Mouse (Mus musculus): ENCODE measurements at regions not wholly inside any gene's neighbourhood (a gene's known extent, or its start where the extent isn't known, plus 50 kb on each side); places are given as distances from the start of the nearest gene placed in this dataset.

- H3K27me3 ChIP-seq (replicated peaks): no peaks in the 10 kb centered on the region
- no peak overlapping the region for H3K4me2 ChIP-seq
- ATAC-seq (ENCODE audit: insufficient number of reproducible peaks, low FRiP score): peak; percentile 88
- H3K9ac ChIP-seq: no peak overlapping the region
- no peaks in the 10 kb centered on the region for H3K36me3 ChIP-seq
- no peak overlapping the region for H3K4me3 ChIP-seq
- H3K4me1 ChIP-seq (replicated peaks): peaks cover 10% of the 10 kb centered on the region
- H3K27ac ChIP-seq (ENCODE audit: poor library complexity, severe bottlenecking): no peak overlapping the region
- H3K9me3 ChIP-seq (replicated peaks): no peaks in the 10 kb centered on the region
- 75% methylated on average over 5 of the region's 5 CpGs for WGBS
Observed at GRCm38 (mm10) chr2:48498047-48498723, 315.7 kb upstream of the Acvr2a start.

- H3K27ac ChIP-seq (ENCODE audit: poor library complexity, severe bottlenecking): no peak overlapping the region
- 80% methylated on average over 6 of the region's 6 CpGs for WGBS
- H3K27me3 ChIP-seq (replicated peaks): no peaks in the 10 kb centered on the region
- no peaks in the 10 kb centered on the region for H3K9me3 ChIP-seq (replicated peaks)
- no peak overlapping the region for H3K4me3 ChIP-seq
- no peak overlapping the region for H3K4me2 ChIP-seq
- H3K4me1 ChIP-seq (replicated peaks): peaks cover 10% of the 10 kb centered on the region
- no peak overlapping the region for H3K9ac ChIP-seq
- no peak for ATAC-seq (ENCODE audit: insufficient number of reproducible peaks, low FRiP score)
- H3K36me3 ChIP-seq: no peaks in the 10 kb centered on the region
Observed at GRCm38 (mm10) chr2:48499396-48499795, 314.5 kb upstream of the Acvr2a start.

- Histone ChIP-seq H3K4me3 (no peak overlapping the region), H3K36me3 (no peaks in the 10 kb centered on the region), H3K27me3 (replicated peaks) (no peaks in the 10 kb centered on the region), H3K4me1 (replicated peaks) (peaks cover 10% of the 10 kb centered on the region), H3K4me2 (no peak overlapping the region), H3K27ac (ENCODE audit: poor library complexity, severe bottlenecking) (no peak overlapping the region), H3K9me3 (replicated peaks) (no peaks in the 10 kb centered on the region), H3K9ac (no peak overlapping the region)
- 39% methylated on average over 2 of the region's 2 CpGs for WGBS
- ATAC-seq (ENCODE audit: insufficient number of reproducible peaks, low FRiP score): no peak
Observed at GRCm38 (mm10) chr2:48501387-48501786, 312.5 kb upstream of the Acvr2a start.

- no peaks in the 10 kb centered on the region for H3K36me3 ChIP-seq
- H3K4me1 ChIP-seq (replicated peaks): peaks cover 4% of the 10 kb centered on the region; the same call in 1 of the 2 replicates
- H3K27me3 ChIP-seq (replicated peaks): no peaks in the 10 kb centered on the region
- H3K4me3 ChIP-seq: no peak overlapping the region
- H3K9me3 ChIP-seq (replicated peaks): no peaks in the 10 kb centered on the region
- no peak overlapping the region for H3K9ac ChIP-seq
- ATAC-seq (ENCODE audit: insufficient number of reproducible peaks, low FRiP score): no peak
- H3K4me2 ChIP-seq: no peak overlapping the region
- no peak overlapping the region for H3K27ac ChIP-seq (ENCODE audit: poor library complexity, severe bottlenecking)
Observed at GRCm38 (mm10) chr2:48513848-48514247, 300.1 kb upstream of the Acvr2a start.

GRCm38 (mm10) chr2:48519838-48520404 lies 294.0 kb upstream of the Acvr2a start:
- Histone ChIP-seq H3K9ac (no peak overlapping the region), H3K4me3 (no peak overlapping the region), H3K4me1 (replicated peaks) (no peaks in the 10 kb centered on the region), H3K4me2 (no peak overlapping the region), H3K36me3 (no peaks in the 10 kb centered on the region), H3K27me3 (replicated peaks) (no peaks in the 10 kb centered on the region), H3K9me3 (replicated peaks) (no peaks in the 10 kb centered on the region), H3K27ac (ENCODE audit: poor library complexity, severe bottlenecking) (no peak overlapping the region)
- 67% methylated on average over 5 of the region's 5 CpGs for WGBS
- ATAC-seq (ENCODE audit: insufficient number of reproducible peaks, low FRiP score): no peak

GRCm38 (mm10) chr2:48520535-48520971 lies 293.4 kb upstream of the Acvr2a start:
- Histone ChIP-seq H3K9me3 (replicated peaks) (no peaks in the 10 kb centered on the region), H3K27me3 (replicated peaks) (no peaks in the 10 kb centered on the region), H3K4me2 (no peak overlapping the region), H3K36me3 (no peaks in the 10 kb centered on the region), H3K4me1 (replicated peaks) (no peaks in the 10 kb centered on the region), H3K9ac (no peak overlapping the region), H3K27ac (ENCODE audit: poor library complexity, severe bottlenecking) (no peak overlapping the region), H3K4me3 (no peak overlapping the region)
- WGBS: 57% methylated on average over 2 of the region's 2 CpGs
- no peak for ATAC-seq (ENCODE audit: insufficient number of reproducible peaks, low FRiP score)

- WGBS: 83% methylated on average over 2 of the region's 2 CpGs
- ATAC-seq (ENCODE audit: insufficient number of reproducible peaks, low FRiP score): no peak
- H3K9me3 ChIP-seq (replicated peaks): no peaks in the 10 kb centered on the region
Observed at GRCm38 (mm10) chr2:48535453-48535852, 278.5 kb upstream of the Acvr2a start.

GRCm38 (mm10) chr2:48536930-48537329 lies 277.0 kb upstream of the Acvr2a start:
- H3K9ac ChIP-seq: no peak overlapping the region
- H3K4me2 ChIP-seq: no peak overlapping the region
- H3K4me1 ChIP-seq (replicated peaks): 0 out of 2 replicates have a peak, but pooled peaks cover 2% of the 10 kb centered on the region
- no peak overlapping the region for H3K27ac ChIP-seq (ENCODE audit: poor library complexity, severe bottlenecking)
- no peaks in the 10 kb centered on the region for H3K9me3 ChIP-seq (replicated peaks)
- no peak overlapping the region for H3K4me3 ChIP-seq
- 77% methylated on average over 4 of the region's 4 CpGs for WGBS
- H3K36me3 ChIP-seq: no peaks in the 10 kb centered on the region
- no peaks in the 10 kb centered on the region for H3K27me3 ChIP-seq (replicated peaks)
- no peak for ATAC-seq (ENCODE audit: insufficient number of reproducible peaks, low FRiP score)

More at GRCm38 (mm10) chr2:48535453-48535852, 278.5 kb upstream of the Acvr2a start:
- Histone ChIP-seq H3K36me3 (no peaks in the 10 kb centered on the region), H3K4me2 (no peak overlapping the region), H3K4me3 (no peak overlapping the region), H3K27ac (ENCODE audit: poor library complexity, severe bottlenecking) (no peak overlapping the region), H3K9ac (no peak overlapping the region), H3K4me1 (replicated peaks) (0 out of 2 replicates have a peak, but pooled peaks cover 2% of the 10 kb centered on the region), H3K27me3 (replicated peaks) (no peaks in the 10 kb centered on the region)

GRCm38 (mm10) chr2:48538668-48539341 lies 275.1 kb upstream of the Acvr2a start:
- no peak overlapping the region for H3K4me3 ChIP-seq
- ATAC-seq (ENCODE audit: insufficient number of reproducible peaks, low FRiP score): no peak
- 78% methylated on average over 13 of the region's 13 CpGs for whole genome bisulfite sequencing
- H3K9ac ChIP-seq: no peak overlapping the region
- no peak overlapping the region for H3K27ac ChIP-seq (ENCODE audit: poor library complexity, severe bottlenecking)
- no peaks in the 10 kb centered on the region for H3K27me3 ChIP-seq (replicated peaks)
- no peaks in the 10 kb centered on the region for H3K36me3 ChIP-seq
- no peaks in the 10 kb centered on the region for H3K9me3 ChIP-seq (replicated peaks)
- H3K4me1 ChIP-seq (replicated peaks): 0 out of 2 replicates have a peak, but pooled peaks cover 2% of the 10 kb centered on the region
- H3K4me2 ChIP-seq: no peak overlapping the region

GRCm38 (mm10) chr2:48539465-48540055 lies 274.3 kb upstream of the Acvr2a start:
- Histone ChIP-seq H3K27me3 (replicated peaks) (no peaks in the 10 kb centered on the region), H3K4me1 (replicated peaks) (0 out of 2 replicates have a peak, but pooled peaks cover 2% of the 10 kb centered on the region), H3K4me3 (no peak overlapping the region), H3K9me3 (replicated peaks) (no peaks in the 10 kb centered on the region), H3K36me3 (no peaks in the 10 kb centered on the region), H3K4me2 (no peak overlapping the region), H3K27ac (ENCODE audit: poor library complexity, severe bottlenecking) (no peak overlapping the region), H3K9ac (no peak overlapping the region)
- WGBS: 69% methylated on average over 4 of the region's 4 CpGs
- no peak for ATAC-seq (ENCODE audit: insufficient number of reproducible peaks, low FRiP score)

- ATAC-seq (ENCODE audit: insufficient number of reproducible peaks, low FRiP score): no peak
- Histone ChIP-seq H3K27ac (ENCODE audit: poor library complexity, severe bottlenecking) (no peak overlapping the region), H3K4me2 (no peak overlapping the region), H3K27me3 (replicated peaks) (no peaks in the 10 kb centered on the region), H3K9ac (no peak overlapping the region), H3K4me1 (replicated peaks) (0 out of 2 replicates have a peak, but pooled peaks cover 2% of the 10 kb centered on the region), H3K36me3 (no peaks in the 10 kb centered on the region), H3K9me3 (replicated peaks) (no peaks in the 10 kb centered on the region), H3K4me3 (no peak overlapping the region)
- 83% methylated on average over 4 of the region's 4 CpGs for WGBS
Observed at GRCm38 (mm10) chr2:48544377-48544776, 269.5 kb upstream of the Acvr2a start.

All from heart, embryonic 12.5 days (tissue).